In the genomic region with DNA sequence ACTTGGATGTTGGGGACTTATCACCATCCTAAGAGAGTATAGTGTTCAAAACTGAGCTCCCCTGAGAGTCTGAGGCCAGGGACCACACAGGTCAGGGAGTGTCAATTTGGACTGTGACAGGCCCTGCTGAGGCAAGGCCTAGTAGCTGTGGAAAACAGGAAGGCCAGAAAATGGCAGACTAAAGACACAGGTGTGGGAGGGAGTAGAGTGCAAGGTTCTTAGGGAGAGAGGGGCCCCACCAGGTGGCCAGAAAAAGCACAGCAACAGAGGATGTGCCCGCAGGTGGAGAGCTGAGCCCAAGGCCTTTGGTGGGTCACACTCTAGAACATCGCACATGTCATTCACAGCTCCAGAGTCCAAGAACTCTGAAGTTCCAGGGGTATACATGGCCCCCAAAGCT, we compare ENCODE assay signal across 36 mouse cellular contexts. TPM values are rescaled to one million over a fixed set of nuclear protein-coding genes. Genes with fewer than 3 reads are reported as not detected.
A peak's percentile ranks its signal among the peaks of the same experiment; 100 is the strongest.
DNase-seq lines count a peak whose midpoint lies in the region; ATAC-seq and TF ChIP-seq lines count a peak whose summit lies in the region.
"Had no signal": no experiment of that assay in that cellular context is flagged by ENCODE, and none has a peak within 500 bp of the region (broad histone marks: within the 10 kb centered on the region; RNA-seq: fewer than 3 reads in every experiment).

No protein-coding gene starts in this region.

- H3K9ac ChIP-seq in heart, adult 2 months (ENCODE audit: low read depth, low read length) = no peak overlapping the region
- H3K9ac ChIP-seq in lung, postnatal 0 days (replicated peaks; ENCODE audit: low read depth) = no peak overlapping the region
- no peak overlapping the region for H3K9ac ChIP-seq in stomach, postnatal 0 days (ENCODE audit: low read length)
- H3K9ac ChIP-seq: embryonic facial prominence, embryonic 13.5 days; heart, embryonic 15.5 days; hindbrain, embryonic 14.5 days; limb, embryonic 13.5 days; neural tube, embryonic 12.5 days had no signal

- H3K27ac ChIP-seq in heart, adult 2 months = no peak overlapping the region
- no peak overlapping the region for H3K27ac ChIP-seq in lung, postnatal 0 days (ENCODE audit: low read length)
- H3K27ac ChIP-seq in stomach, postnatal 0 days (replicated peaks) = no peak overlapping the region
- H3K27ac ChIP-seq: embryonic facial prominence, embryonic 13.5 days; heart, embryonic 15.5 days; hindbrain, embryonic 14.5 days; layer of hippocampus, adult 2 months; limb, embryonic 13.5 days; midbrain, embryonic 10.5 days; neural tube, embryonic 12.5 days had no signal

- DNase-seq in heart, adult 2 months = no peak
- DNase-seq in heart, postnatal 36 days = no peak
- DNase-seq in lung, postnatal 0 days (ENCODE audit: low spot score) = no peak
- DNase-seq in lung, postnatal 10 days = no peak
- peak; percentile 16 for DNase-seq in R1 (ENCODE audit: low read depth, low spot score)
- no peak for DNase-seq in stomach, postnatal 0 days (ENCODE audit: low spot score)
- DNase-seq in frontal cortex, postnatal 36 days (ENCODE audit: low spot score in 2 of 2) = no peak
- DNase-seq: adrenal gland, adult 2 months; adrenal gland, postnatal 36 days; B cell, adult 2 months; cerebellum, adult 2 months; cerebellum, postnatal 25 days; embryo, embryonic 11 days; gastrocnemius, postnatal 10 days; heart, postnatal 4 days; kidney, adult 9 months; kidney, postnatal 25 days; lung, postnatal 14 days; right cerebral cortex, adult 18-20 months; spleen, adult 18-20 months; thymus, adult 2 months; thymus, postnatal 36 days had no signal

- peak; percentile 30 for TF ChIP-seq CTCF in heart, adult 2 months (IDR thresholded peaks at IDR 0.05)
- peak; percentile 41 for TF ChIP-seq CTCF in lung, postnatal 0 days (IDR thresholded peaks at IDR 0.05)
- peak; percentile 25; the same call in 1 of the 2 replicates for TF ChIP-seq CTCF in stomach, postnatal 0 days (IDR thresholded peaks at IDR 0.05; ENCODE audit: low read depth)

- no peaks in the 10 kb centered on the region for H3K79me2 ChIP-seq in heart, adult 2 months (replicated peaks; ENCODE audit: control insufficient read depth, insufficient read depth, low read length)

- intact Hi-C loops in heart, adult 2 months (cut with DNase I) = no loop called here
- intact Hi-C loops in heart, postnatal 36 days (cut with DNase I) = no loop called here

- no peaks in the 10 kb centered on the region for H3K4me1 ChIP-seq in heart, adult 2 months (ENCODE audit: control insufficient read depth, insufficient read depth, low read length)
- no peaks in the 10 kb centered on the region for H3K4me1 ChIP-seq in lung, postnatal 0 days (ENCODE audit: insufficient read depth, low read depth, low read length)
- no peaks in the 10 kb centered on the region for H3K4me1 ChIP-seq in stomach, postnatal 0 days (replicated peaks; ENCODE audit: control insufficient read depth, insufficient read depth)
- H3K4me1 ChIP-seq: embryonic facial prominence, embryonic 13.5 days; heart, embryonic 15.5 days; limb, embryonic 13.5 days; midbrain, embryonic 10.5 days; neural tube, embryonic 12.5 days had no signal

- H3K4me2 ChIP-seq in lung, postnatal 0 days (replicated peaks; ENCODE audit: low read depth, low read length) = no peak overlapping the region
- H3K4me2 ChIP-seq in stomach, postnatal 0 days (replicated peaks; ENCODE audit: low read depth) = no peak overlapping the region
- H3K4me2 ChIP-seq: embryonic facial prominence, embryonic 13.5 days; heart, embryonic 15.5 days; hindbrain, embryonic 14.5 days; limb, embryonic 13.5 days; liver, embryonic 11.5 days; neural tube, embryonic 12.5 days had no signal

- H3K36me3 ChIP-seq in heart, adult 2 months (ENCODE audit: control insufficient read depth, insufficient read depth, low read length) = no peaks in the 10 kb centered on the region
- no peaks in the 10 kb centered on the region for H3K36me3 ChIP-seq in lung, postnatal 0 days (ENCODE audit: insufficient read depth, low read length)
- no peaks in the 10 kb centered on the region for H3K36me3 ChIP-seq in stomach, postnatal 0 days (ENCODE audit: control insufficient read depth, insufficient read depth, low read length)
- H3K36me3 ChIP-seq: embryonic facial prominence, embryonic 13.5 days; G1E; heart, embryonic 15.5 days; limb, embryonic 13.5 days; midbrain, embryonic 10.5 days; neural tube, embryonic 12.5 days had no signal

- TF ChIP-seq EP300 in heart, adult 2 months (IDR thresholded peaks at IDR 0.05; ENCODE audit: insufficient read depth, low read depth, low read length) = no peak
- TF ChIP-seq EP300 in lung, postnatal 0 days (IDR thresholded peaks at IDR 0.05) = no peak
- TF ChIP-seq EP300 in stomach, postnatal 0 days (optimal IDR thresholded peaks at IDR 0.05) = no peak

- no peaks in the 10 kb centered on the region for H3K27me3 ChIP-seq in heart, adult 2 months (ENCODE audit: control insufficient read depth, insufficient read depth, low read length)
- H3K27me3 ChIP-seq in lung, postnatal 0 days (replicated peaks; ENCODE audit: insufficient read depth, low read length) = no peaks in the 10 kb centered on the region
- no peaks in the 10 kb centered on the region for H3K27me3 ChIP-seq in stomach, postnatal 0 days (ENCODE audit: control insufficient read depth, insufficient read depth, low read length)
- H3K27me3 ChIP-seq: embryonic facial prominence, embryonic 13.5 days; heart, embryonic 15.5 days; limb, embryonic 13.5 days; neural tube, embryonic 12.5 days; Patski had no signal

- no peak overlapping the region for H3K4me3 ChIP-seq in heart, adult 2 months
- no peak overlapping the region for H3K4me3 ChIP-seq in lung, postnatal 0 days (ENCODE audit: low read depth, low read length)
- no peak overlapping the region for H3K4me3 ChIP-seq in stomach, postnatal 0 days (ENCODE audit: low read depth, low read length)
- H3K4me3 ChIP-seq: embryonic facial prominence, embryonic 13.5 days; heart, embryonic 15.5 days; layer of hippocampus, adult 2 months; limb, embryonic 13.5 days; midbrain, embryonic 10.5 days; myocyte; neural tube, embryonic 12.5 days had no signal

- 75% methylated on average over 2 of the region's 2 CpGs for WGBS in heart, adult 2 months
- WGBS in lung, postnatal 0 days = 83% methylated on average over 2 of the region's 2 CpGs
- 88% methylated on average over 2 of the region's 2 CpGs for WGBS in stomach, postnatal 0 days

- no peaks in the 10 kb centered on the region for H3K9me3 ChIP-seq in lung, postnatal 0 days (ENCODE audit: low read length)
- no peaks in the 10 kb centered on the region for H3K9me3 ChIP-seq in stomach, postnatal 0 days (ENCODE audit: control insufficient read depth, low read length)
- H3K9me3 ChIP-seq: heart, embryonic 15.5 days had no signal

- TF ChIP-seq POLR2A in heart, adult 2 months (IDR thresholded peaks at IDR 0.05; ENCODE audit: insufficient read depth, low read depth, low read length) = no peak

- ATAC-seq in lung, postnatal 0 days = no peak
- no peak for ATAC-seq in stomach, postnatal 0 days (ENCODE audit: low FRiP score, low TSS enrichment)
- ATAC-seq: forebrain, embryonic 16.5 days; intestine, postnatal 0 days; Patski had no signal

RNA-seq across cellular contexts. Expression of a gene that starts 10.3 kb away (rescaled TPM):
- 100 to 1,000 TPM; 118 to 121 TPM for total RNA-seq in heart, adult 2 months (2021)
- polyA plus RNA-seq in heart, adult 2 months (2012; rRNA removed) = 32.1 and 44.2 TPM in 2 replicates
- 100 to 1,000 TPM; 113 to 131 TPM for total RNA-seq in heart, postnatal 36 days (2021)
- polyA plus RNA-seq in lung, postnatal 0 days (2015; fragmentation: Nextera tagmentation; extraction: Ambion mirVana) = 52.1 and 63.7 TPM in 2 replicates
- 18.8 and 19.9 TPM in 2 replicates for polyA plus RNA-seq in stomach, postnatal 0 days (2015; fragmentation: Nextera tagmentation; extraction: Ambion mirVana)
- total RNA-seq: granulocyte monocyte progenitor cell, adult 5-6 weeks had no signal
- polyA plus RNA-seq: G1E had no signal
